Mouse (Mus musculus) inflammation-experienced regulatory T-cells, adult 6 months (primary cell): ENCODE measurements around the gene Mcrs1. TPM values are rescaled to one million over a fixed set of nuclear protein-coding genes. Genes with fewer than 3 reads are reported as not detected.
"Not testable (repeated sequence)": the region's sequence is repeated elsewhere in the genome, so short reads cannot be mapped to it uniquely, and the experiment has no call there.

Source experiments
- ATAC-seq: one replicate; pipeline ENCODE4 v1.8.0; 2017
- polyA plus RNA-seq, 3 experiments: library from polyadenylated mRNA; unstranded; fragments of 100-300 nt; shearing (Covaris generic); gene quantifications; one replicate each; pipeline ENCODE4 v1.2.1; 2017

Gene Mcrs1
- 10 to 100 TPM; 48.4 to 56.9 (median 49.1) TPM for polyA plus RNA-seq

- peak; percentile 93 for ATAC-seq
Observed at GRCm38 (mm10) chr15:99251626-99252380, at the start of gene Mcrs1. Gene Mcrs1, minus strand, starts transcription at chr15:99251961.

- no peak for ATAC-seq
Observed at GRCm38 (mm10) chr15:99296213-99296612, 44.5 kb upstream of the Mcrs1 start.

- ATAC-seq = no peak
Observed at GRCm38 (mm10) chr15:99295484-99295981, 43.8 kb upstream of the Mcrs1 start, which contains the start of gene Fam186b. Gene Fam186b, minus strand, starts transcription at chr15:99295888.

GRCm38 (mm10) chr15:99294813-99295374, 43.1 kb upstream of the Mcrs1 start, which contains the start of gene Prpf40b:
Gene Prpf40b, plus strand, starts transcription at chr15:99295087.
- ATAC-seq = peak; percentile 77

- peak; percentile 46 for ATAC-seq
Observed at GRCm38 (mm10) chr15:99294287-99294686, 42.5 kb upstream of the Mcrs1 start.

- ATAC-seq = no peak
Observed at GRCm38 (mm10) chr15:99290586-99290985, 38.8 kb upstream of the Mcrs1 start.

GRCm38 (mm10) chr15:99285189-99285535, 33.4 kb upstream of the Mcrs1 start:
- no peak for ATAC-seq

GRCm38 (mm10) chr15:99284527-99285188, 32.9 kb upstream of the Mcrs1 start:
- peak; percentile 25 for ATAC-seq

- no peak for ATAC-seq
Observed at GRCm38 (mm10) chr15:99283456-99283855, 31.7 kb upstream of the Mcrs1 start.

- ATAC-seq = no peak
Observed at GRCm38 (mm10) chr15:99278271-99278670, 26.5 kb upstream of the Mcrs1 start.

GRCm38 (mm10) chr15:99276095-99276494, 24.3 kb upstream of the Mcrs1 start:
- peak; percentile 63 for ATAC-seq

- peak; percentile 56 for ATAC-seq
Observed at GRCm38 (mm10) chr15:99265679-99266078, 13.9 kb upstream of the Mcrs1 start.

- no peak for ATAC-seq
Observed at GRCm38 (mm10) chr15:99264363-99264762, 12.6 kb upstream of the Mcrs1 start.

- no peak for ATAC-seq
Observed at GRCm38 (mm10) chr15:99262702-99263101, 10.9 kb upstream of the Mcrs1 start.

GRCm38 (mm10) chr15:99259730-99260252, 8.0 kb upstream of the Mcrs1 start:
- no peak for ATAC-seq

GRCm38 (mm10) chr15:99259167-99259729, 7.5 kb upstream of the Mcrs1 start:
- peak; percentile 46 for ATAC-seq

GRCm38 (mm10) chr15:99255241-99255749, 3.5 kb upstream of the Mcrs1 start:
- no peak for ATAC-seq

GRCm38 (mm10) chr15:99254477-99255005, 2.8 kb upstream of the Mcrs1 start:
- no peak for ATAC-seq

- ATAC-seq = no peak
Observed at GRCm38 (mm10) chr15:99253772-99254171, 2.0 kb upstream of the Mcrs1 start.

GRCm38 (mm10) chr15:99253175-99253479, 1.4 kb upstream of the Mcrs1 start:
- ATAC-seq = not testable (repeated sequence)

GRCm38 (mm10) chr15:99252381-99253174, 817 bp upstream of the Mcrs1 start:
- ATAC-seq = no peak

- ATAC-seq = not testable (repeated sequence)
Observed at GRCm38 (mm10) chr15:99251111-99251510, 650 bp downstream of the Mcrs1 start.
